Mouse (Mus musculus) left cerebral cortex, adult 18-20 months (tissue): ENCODE results near the gene Rc3h1. TPM values are rescaled to one million over a fixed set of nuclear protein-coding genes. Genes with fewer than 3 reads are reported as not detected.
"Not testable (repeated sequence)": the region's sequence is repeated elsewhere in the genome, so short reads cannot be mapped to it uniquely, and the experiment has no call there.

Experiments
- DNase-seq, 2 experiments: peaks; one replicate each; pipeline ENCODE4 v3.0.0; 2021 to 2022; ENCODE audit warnings: low spot score in 2 of 2, mixed read lengths in 1 of 2
- long read RNA-seq, 2 experiments: library from polyadenylated mRNA; stranded (forward); transcript quantifications; one replicate each; pipeline ENCODE4 v2.0.0; 2021
- total RNA-seq, 2 experiments: library from RNA; stranded (reverse); gene quantifications; 2 replicates each; pipeline ENCODE4 v1.2.3; 2021

Rc3h1 gene
- total RNA-seq: 10 to 100 TPM; 37.6 to 41.5 TPM
- long read RNA-seq, experiment 1, partial matches to known transcripts: 2 of 16 reads
- long read RNA-seq, experiment 1, other reads (novel, unspliced or antisense): 14 of 16 reads
- long read RNA-seq, experiment 2, partial matches to known transcripts: 0 of 9 reads
- long read RNA-seq, experiment 2, other reads (novel, unspliced or antisense): 9 of 9 reads

- DNase-seq: peak; percentile 98 to 99
Observed at GRCm38 (mm10) chr1:160906057-160906557, at the start of gene Rc3h1. Gene Rc3h1, plus strand, starts transcription at chr1:160906418.

GRCm38 (mm10) chr1:160858132-160858531 is 48.1 kb upstream of the Rc3h1 start:
- no peak for DNase-seq

- not testable (repeated sequence) for DNase-seq
Observed at GRCm38 (mm10) chr1:160859874-160860273, 46.3 kb upstream of the Rc3h1 start.

- no peak for DNase-seq
Observed at GRCm38 (mm10) chr1:160861142-160861541, 45.1 kb upstream of the Rc3h1 start.

GRCm38 (mm10) chr1:160861632-160862031 is 44.6 kb upstream of the Rc3h1 start:
- no peak for DNase-seq

- peak; percentile 24 to 30 for DNase-seq
Observed at GRCm38 (mm10) chr1:160863027-160863426, 43.2 kb upstream of the Rc3h1 start.

- DNase-seq: no peak
Observed at GRCm38 (mm10) chr1:160874757-160875156, 31.5 kb upstream of the Rc3h1 start.

GRCm38 (mm10) chr1:160876968-160877367 is 29.2 kb upstream of the Rc3h1 start:
- no peak for DNase-seq

GRCm38 (mm10) chr1:160878485-160878884 is 27.7 kb upstream of the Rc3h1 start:
- DNase-seq: no peak

- DNase-seq: not testable (repeated sequence)
Observed at GRCm38 (mm10) chr1:160881378-160881777, 24.8 kb upstream of the Rc3h1 start.

- no peak for DNase-seq
Observed at GRCm38 (mm10) chr1:160881968-160882367, 24.2 kb upstream of the Rc3h1 start.

- DNase-seq: no peak
Observed at GRCm38 (mm10) chr1:160884273-160884672, 21.9 kb upstream of the Rc3h1 start.

GRCm38 (mm10) chr1:160884993-160885392 is 21.2 kb upstream of the Rc3h1 start:
- no peak for DNase-seq

GRCm38 (mm10) chr1:160899701-160900100 is 6.5 kb upstream of the Rc3h1 start:
- DNase-seq: no peak

- no peak for DNase-seq
Observed at GRCm38 (mm10) chr1:160904047-160904446, 2.2 kb upstream of the Rc3h1 start.

GRCm38 (mm10) chr1:160906558-160907481 is 602 bp downstream of the Rc3h1 start:
- peak; percentile 18 to 33 for DNase-seq

GRCm38 (mm10) chr1:160910176-160910575 is 4.0 kb downstream of the Rc3h1 start:
- DNase-seq: no peak

GRCm38 (mm10) chr1:160910812-160911211 is 4.6 kb downstream of the Rc3h1 start:
- no peak for DNase-seq

- no peak for DNase-seq
Observed at GRCm38 (mm10) chr1:160919383-160919782, 13.2 kb downstream of the Rc3h1 start.

- DNase-seq: no peak
Observed at GRCm38 (mm10) chr1:160921938-160922337, 15.7 kb downstream of the Rc3h1 start.

- no peak for DNase-seq
Observed at GRCm38 (mm10) chr1:160931320-160931719, 25.1 kb downstream of the Rc3h1 start.

- no peak for DNase-seq
Observed at GRCm38 (mm10) chr1:160933896-160934482, 27.8 kb downstream of the Rc3h1 start.
